21 mouse cellular contexts compared by ENCODE assay signal in genomic region chr8:126099889-126100288, GRCm38 (mm10).
DNase-seq lines count a peak whose midpoint lies in the region; TF ChIP-seq lines count a peak whose summit lies in the region.
"Had no signal": no experiment of that assay in that cellular context is flagged by ENCODE, and none has a peak within 500 bp of the region (broad histone marks: within the 10 kb centered on the region; RNA-seq: fewer than 3 reads in every experiment).

No protein-coding gene starts in this region.

- H3K27me3 ChIP-seq in MEL (ENCODE audit: control insufficient read depth in 1 of 2, insufficient read depth in 2 of 2, low read length in 2 of 2): no peaks in the 10 kb centered on the region
- H3K27me3 ChIP-seq: heart, embryonic 13.5 days; hindbrain, embryonic 12.5 days; liver, embryonic 15.5 days had no signal

- no peak overlapping the region for H3K27ac ChIP-seq in gastrocnemius, adult 2 months
- no peak overlapping the region for H3K27ac ChIP-seq in left cerebral cortex, adult 2 months
- H3K27ac ChIP-seq in MEL (ENCODE audit: control insufficient read depth, low read depth, low read length): no peak overlapping the region
- H3K27ac ChIP-seq: heart, embryonic 13.5 days; hindbrain, embryonic 12.5 days; liver, embryonic 15.5 days had no signal

- H3K79me2 ChIP-seq in MEL (ENCODE audit: control insufficient read depth, insufficient read depth, low read length, poor library complexity): no peaks in the 10 kb centered on the region

- no peak overlapping the region for H3K4me3 ChIP-seq in gastrocnemius, adult 2 months
- no peak overlapping the region for H3K4me3 ChIP-seq in left cerebral cortex, adult 2 months
- no peak overlapping the region for H3K4me3 ChIP-seq in MEL (ENCODE audit: control insufficient read depth in 1 of 2, insufficient read depth in 1 of 2, low read depth in 2 of 2, low read length in 2 of 2)
- H3K4me3 ChIP-seq: erythroblast, embryonic 14.5 days; heart, embryonic 13.5 days; hindbrain, embryonic 12.5 days; liver, embryonic 15.5 days had no signal

- no peak for TF ChIP-seq POLR2A in MEL (IDR thresholded peaks at IDR 0.05; ENCODE audit: control insufficient read depth in 1 of 2, insufficient read depth in 1 of 2, low read depth in 1 of 2, low read length in 2 of 2, poor library complexity in 1 of 2)

- TF ChIP-seq CTCF in gastrocnemius, adult 2 months (IDR thresholded peaks at IDR 0.05): peak; percentile 19; the same call in 1 of the 2 replicates
- TF ChIP-seq CTCF in left cerebral cortex, adult 2 months (IDR thresholded peaks at IDR 0.05): peak; percentile 18
- TF ChIP-seq CTCF in MEL (IDR thresholded peaks at IDR 0.05 in 2 of 3, conservative IDR thresholded peaks at IDR 0.05 in 1 of 3; ENCODE audit: control insufficient read depth in 1 of 3, insufficient read depth in 1 of 3, low read depth in 2 of 3, low read length in 3 of 3, poor library complexity in 1 of 3, severe bottlenecking in 1 of 3): no peak

- no peaks in the 10 kb centered on the region for H3K4me1 ChIP-seq in MEL (ENCODE audit: control insufficient read depth in 1 of 2, insufficient read depth in 2 of 2, low read length in 2 of 2)
- H3K4me1 ChIP-seq: heart, embryonic 13.5 days; liver, embryonic 15.5 days had no signal

- no peak overlapping the region for H3K9ac ChIP-seq in MEL (ENCODE audit: control insufficient read depth, low read depth, low read length, poor library complexity, severe bottlenecking)
- H3K9ac ChIP-seq: forebrain, postnatal 0 days; heart, embryonic 13.5 days; hindbrain, embryonic 12.5 days; liver, embryonic 15.5 days had no signal

- no peak for DNase-seq in gastrocnemius, adult 2 months
- DNase-seq in gastrocnemius, adult 18-20 months (ENCODE audit: low spot score): no peak
- DNase-seq in left cerebral cortex, adult 2 months (ENCODE audit: extremely low spot score in 1 of 2, low spot score in 2 of 2): no peak
- DNase-seq in left cerebral cortex, adult 18-20 months (ENCODE audit: low spot score in 2 of 2): no peak
- DNase-seq in 416B (ENCODE audit: low read depth) (peak; percentile 7), MEL (ENCODE audit: low read depth, low spot score) (no peak), MN1 (ENCODE audit: low spot score) (no peak)
- no peak for DNase-seq in right cerebral cortex, adult 2 months (ENCODE audit: low spot score in 2 of 2)
- DNase-seq: adrenal gland, adult 2 months; cerebellum, adult 8-10 months; forebrain, postnatal 0 days; gastrocnemius, postnatal 14 days; kidney, adult 18-20 months; kidney, postnatal 36 days; left cerebral cortex, postnatal 4 days; right cerebral cortex, postnatal 25 days; thymus, adult 2 months had no signal

- no peak for TF ChIP-seq RAD21 in MEL (IDR thresholded peaks at IDR 0.05; ENCODE audit: low read depth, low read length)

- no peak for TF ChIP-seq EP300 in MEL (IDR thresholded peaks at IDR 0.05; ENCODE audit: low read depth in 1 of 2, low read length in 2 of 2)

- H3K9me3 ChIP-seq in MEL (replicated peaks; ENCODE audit: insufficient read depth, low read length): no peaks in the 10 kb centered on the region; the same call in 1 of the 2 replicates
- H3K9me3 ChIP-seq: hindbrain, embryonic 12.5 days; liver, embryonic 15.5 days had no signal

- intact Hi-C loops in gastrocnemius, adult 2 months (cut with DNase I): no loop called here
- intact Hi-C loops in left cerebral cortex, adult 2 months (cut with DNase I): no loop called here

- H3K36me3 ChIP-seq in MEL (ENCODE audit: control insufficient read depth in 1 of 2, insufficient read depth in 2 of 2, low read length in 2 of 2): no peaks in the 10 kb centered on the region
- H3K36me3 ChIP-seq: heart, embryonic 13.5 days; hindbrain, embryonic 12.5 days; liver, embryonic 15.5 days had no signal

TF ChIP-seq in MEL, 35 proteins besides CTCF, POLR2A, EP300 and RAD21:
- no peak for TF ChIP-seq NELFE (IDR thresholded peaks at IDR 0.05; ENCODE audit: low read depth, low read length)
- peak; percentile 14; the same call in 1 of the 2 replicates for TF ChIP-seq SMC3 (IDR thresholded peaks at IDR 0.05; ENCODE audit: low read depth, low read length)
- no peak for TF ChIP-seq ELF1 (IDR thresholded peaks at IDR 0.05; ENCODE audit: low read depth, low read length)

Comparison
In these comparisons a context has a peak if more than half of its experiments do, and no peak if none do; other contexts are left out.
1. CTCF ChIP-seq: peak in gastrocnemius, adult 2 months (single experiment) and left cerebral cortex, adult 2 months (single experiment); none in MEL (0 of 3).